Mouse (Mus musculus) kidney, postnatal 25 days (tissue): Measurements from ENCODE around the gene Cdh18.
"Not testable (repeated sequence)": the region's sequence is repeated elsewhere in the genome, so short reads cannot be mapped to it uniquely, and the experiment has no call there.

Source experiments
- DNase-seq, 2 experiments: peaks; one replicate each; pipeline ENCODE4 v3.0.0; 2021; ENCODE audit warnings: mixed read lengths in 2 of 2

The Cdh18 gene

DNA sequence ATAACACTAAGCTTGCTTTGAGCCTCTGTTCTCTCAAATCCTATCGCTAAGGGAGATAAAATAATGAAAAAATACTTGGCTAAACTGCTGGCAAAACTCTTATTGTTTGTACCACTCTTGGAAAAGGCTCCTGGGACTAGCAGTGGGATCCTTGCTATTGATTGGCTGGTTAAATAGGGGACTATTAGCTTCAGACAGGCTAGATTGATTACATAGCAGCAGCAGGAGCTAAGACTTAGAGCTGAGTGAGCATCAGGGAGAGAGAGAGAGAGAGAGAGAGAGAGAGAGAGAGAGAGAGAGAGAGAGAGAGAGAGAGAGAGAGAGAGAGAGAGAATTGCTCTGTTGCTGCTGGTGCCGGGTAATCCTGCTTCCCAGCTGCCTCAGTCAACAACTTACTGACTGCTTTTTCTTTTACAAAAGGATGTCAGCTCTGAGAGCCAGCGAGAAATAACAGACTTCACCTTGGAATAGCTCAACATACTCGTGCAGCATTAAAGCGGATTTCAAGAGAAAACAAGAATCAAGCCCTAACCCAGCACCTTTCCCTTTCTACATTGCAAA lies at the start of gene Cdh18:
Gene Cdh18, plus strand, starts transcription at position 312 of the 561 bp plus-strand sequence.
- DNase-seq, result no peak

DNA sequence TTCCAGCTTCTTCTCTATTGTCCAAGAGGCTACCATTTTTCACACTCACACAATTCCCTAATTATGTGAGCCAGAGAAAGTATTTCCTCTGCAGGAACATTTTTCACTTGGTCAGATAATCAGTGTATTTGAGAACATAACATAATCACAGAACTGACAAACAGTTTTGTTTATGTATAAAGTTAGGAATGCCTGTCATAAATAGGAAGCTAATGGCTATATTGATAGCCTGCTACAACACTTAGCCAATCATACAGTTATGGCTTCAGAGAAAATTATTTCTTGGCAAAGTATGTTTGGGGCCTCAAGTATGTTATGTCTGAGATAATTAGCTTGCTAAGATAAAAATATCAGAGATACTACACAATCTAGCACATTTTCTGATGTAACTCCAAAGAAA lies 37.6 kb upstream of the Cdh18 start:
- DNase-seq, result no peak

DNA sequence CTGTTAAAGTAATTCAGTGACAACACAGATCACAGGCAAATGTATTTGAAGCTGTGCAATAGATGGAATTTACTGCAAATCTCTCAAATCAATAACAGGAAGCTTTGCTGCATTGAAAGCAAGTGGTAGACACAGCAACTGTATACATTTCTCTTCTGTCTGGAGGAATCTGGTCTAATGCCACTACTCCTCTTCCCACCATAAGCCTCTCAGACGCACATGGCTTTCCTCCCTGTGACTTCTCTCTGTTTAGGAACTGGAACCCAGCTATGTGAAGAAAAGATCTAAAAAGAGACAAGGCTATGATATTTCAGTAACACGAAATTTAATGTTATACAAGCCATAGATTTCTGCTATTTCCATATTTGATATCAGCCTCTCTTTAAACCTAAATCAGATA lies 13.0 kb upstream of the Cdh18 start:
- no peak for DNase-seq

DNA sequence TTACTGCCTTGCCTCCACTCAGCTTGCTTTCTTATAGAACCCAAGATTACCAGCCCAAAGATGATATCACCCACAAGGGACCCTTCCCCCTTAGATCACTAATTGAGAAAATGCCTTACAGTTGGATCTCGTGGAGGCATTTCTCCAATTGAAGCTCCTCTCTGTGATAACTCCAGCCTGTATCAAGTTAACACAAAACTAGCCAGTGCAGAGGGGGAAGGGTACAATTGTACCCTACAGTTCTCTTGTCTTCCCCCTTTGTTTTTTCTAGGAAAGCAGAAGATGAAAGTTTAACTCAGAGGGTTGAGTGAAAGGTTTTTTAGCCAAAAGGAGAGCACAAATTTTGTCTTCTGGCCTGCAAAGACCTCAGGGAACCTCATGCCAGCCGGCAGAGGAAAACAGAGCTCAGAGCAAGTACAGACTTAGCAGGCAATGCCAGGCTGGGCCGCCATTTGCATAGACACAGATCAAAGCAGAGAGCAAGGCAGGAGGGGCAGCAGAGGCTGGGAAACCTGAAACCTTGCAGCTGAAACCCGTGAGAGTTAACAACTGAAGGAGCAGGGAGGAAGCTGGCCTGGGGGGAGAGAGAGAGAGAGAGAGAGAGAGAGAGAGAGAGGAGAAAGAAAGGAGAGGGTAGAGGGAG lies 29.3 kb downstream of the Cdh18 start:
- DNase-seq, result no peak

DNA sequence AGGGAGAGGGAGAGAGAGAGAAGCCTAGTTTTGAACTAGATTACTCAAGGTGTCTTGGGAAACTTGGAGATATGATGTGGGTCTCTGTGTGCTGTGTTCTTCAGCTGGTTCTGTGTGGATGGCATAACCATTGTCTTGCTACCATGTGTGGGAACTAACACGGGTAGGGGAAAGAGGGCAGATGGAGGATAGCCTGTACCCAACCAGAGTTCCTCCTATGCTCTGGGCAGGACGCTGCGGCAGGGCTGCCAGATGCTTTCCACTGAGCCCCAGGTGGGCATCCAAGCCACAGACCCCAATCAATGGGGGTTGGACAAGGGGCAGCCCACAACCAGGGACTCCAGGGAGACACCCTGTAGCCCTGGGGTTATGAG lies 29.8 kb downstream of the Cdh18 start:
- DNase-seq, result no peak

DNA sequence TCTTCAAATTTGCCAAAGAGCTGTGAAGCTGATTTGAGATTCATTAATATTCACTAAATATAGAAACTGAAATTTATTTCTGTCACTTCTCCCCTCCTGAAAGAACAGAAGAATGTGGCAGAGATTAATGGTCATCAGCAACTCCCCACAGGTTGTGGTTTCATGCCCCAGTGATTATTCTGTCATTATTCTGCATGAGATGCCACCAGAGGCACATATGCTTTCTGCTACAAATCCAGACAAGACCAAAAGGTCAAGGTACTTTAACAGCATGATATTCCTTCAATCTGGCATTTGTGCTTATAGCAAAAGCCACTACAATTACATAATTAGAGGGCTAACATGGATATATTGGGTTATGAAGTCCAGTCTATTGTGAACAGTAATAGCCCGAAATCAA lies 35.8 kb downstream of the Cdh18 start:
- no peak for DNase-seq

DNA sequence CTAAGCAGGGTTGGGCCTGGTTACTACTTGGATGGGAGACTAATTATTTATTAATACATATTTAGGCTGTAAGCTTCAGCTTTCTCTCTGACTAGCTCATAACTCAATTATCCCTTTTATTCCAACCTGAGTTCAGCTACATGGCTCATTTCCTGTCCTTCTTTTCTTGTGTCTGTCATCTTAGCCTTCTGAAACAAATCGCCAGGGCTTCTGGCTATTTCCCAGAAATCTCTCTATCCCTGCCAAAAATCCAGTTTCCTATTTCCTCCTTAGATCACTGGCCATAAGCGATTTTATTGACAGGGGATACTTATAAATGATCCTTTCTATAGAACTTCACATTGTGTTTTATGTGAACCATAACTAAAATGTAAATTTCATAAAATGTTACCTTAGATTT lies 167.6 kb downstream of the Cdh18 start:
- DNase-seq, result no peak

DNA sequence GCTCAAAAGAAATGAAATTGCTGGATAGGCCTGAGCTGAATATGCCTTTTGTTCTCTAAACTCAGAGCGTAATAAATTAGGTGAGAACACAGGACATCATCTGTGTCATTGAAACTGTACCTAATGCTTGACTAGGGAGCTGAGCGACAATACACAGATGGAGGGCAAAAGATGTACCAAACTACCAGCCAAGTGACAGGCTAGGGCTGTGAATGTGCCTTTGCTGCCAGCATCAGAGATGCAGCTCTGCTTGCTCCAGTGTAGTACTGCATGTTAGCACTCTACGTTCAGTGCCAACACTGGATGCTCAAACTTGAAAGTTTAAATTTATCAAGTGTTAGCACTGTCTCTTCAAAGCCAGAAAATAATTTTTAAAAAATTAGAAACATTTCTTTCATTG lies 168.9 kb downstream of the Cdh18 start:
- DNase-seq, result no peak

DNA sequence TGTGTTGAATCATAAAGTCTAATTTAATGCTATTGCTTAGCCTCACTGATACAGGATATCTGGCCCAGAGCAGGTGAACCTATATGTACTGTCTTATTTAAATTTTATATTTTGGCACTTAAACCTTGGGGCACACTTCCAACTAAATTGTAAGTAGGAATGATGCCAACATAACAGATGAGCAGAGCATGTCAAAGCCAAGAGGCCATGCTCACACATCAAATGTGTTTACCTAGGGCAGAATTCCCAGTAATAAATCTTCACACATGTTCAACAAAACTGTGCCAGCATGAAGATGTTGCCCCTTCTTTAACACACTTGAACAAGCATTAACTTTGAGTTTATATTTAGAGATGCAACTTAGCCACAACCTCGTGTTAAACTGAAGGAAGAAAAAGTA lies 177.8 kb downstream of the Cdh18 start:
- no peak for DNase-seq

DNA sequence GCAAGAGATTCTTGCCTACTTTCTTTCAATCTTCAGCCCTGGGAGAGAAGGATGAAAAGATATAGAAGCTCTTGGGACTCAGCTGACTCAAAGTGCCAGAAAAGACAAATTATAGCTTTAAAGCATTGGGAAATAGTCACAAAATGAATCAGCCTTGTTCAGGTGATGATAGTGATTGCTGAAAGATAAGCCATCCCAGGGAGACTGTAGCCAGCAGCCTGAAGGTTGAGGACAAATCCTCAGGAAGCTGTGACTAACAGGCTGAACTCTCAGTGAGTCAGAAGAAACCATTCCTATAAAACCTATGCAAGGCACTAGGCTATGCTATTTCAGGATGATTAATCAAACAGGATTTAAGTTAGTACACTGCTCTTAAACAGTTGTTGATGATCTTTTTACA lies 184.2 kb downstream of the Cdh18 start:
- DNase-seq, result no peak

DNA sequence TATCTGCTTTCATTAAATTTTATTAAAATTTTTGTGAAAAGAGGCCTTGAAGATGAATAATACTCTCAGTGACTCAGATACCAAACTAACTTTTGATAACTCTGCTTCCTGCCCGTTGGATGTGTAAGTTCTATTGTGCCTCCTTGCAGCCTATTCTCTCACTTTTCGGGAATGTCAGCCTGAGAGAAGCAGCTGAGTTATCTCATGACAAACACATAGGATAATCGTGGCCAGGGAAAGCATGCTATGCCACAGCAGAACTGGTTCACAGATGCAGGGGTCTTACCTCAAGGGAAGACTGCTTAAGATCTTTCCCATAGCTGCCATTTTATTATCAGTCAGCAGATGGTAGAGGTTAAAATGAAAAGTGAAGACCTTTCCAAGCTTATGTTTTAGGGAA lies 187.3 kb downstream of the Cdh18 start:
- DNase-seq, result no peak

DNA sequence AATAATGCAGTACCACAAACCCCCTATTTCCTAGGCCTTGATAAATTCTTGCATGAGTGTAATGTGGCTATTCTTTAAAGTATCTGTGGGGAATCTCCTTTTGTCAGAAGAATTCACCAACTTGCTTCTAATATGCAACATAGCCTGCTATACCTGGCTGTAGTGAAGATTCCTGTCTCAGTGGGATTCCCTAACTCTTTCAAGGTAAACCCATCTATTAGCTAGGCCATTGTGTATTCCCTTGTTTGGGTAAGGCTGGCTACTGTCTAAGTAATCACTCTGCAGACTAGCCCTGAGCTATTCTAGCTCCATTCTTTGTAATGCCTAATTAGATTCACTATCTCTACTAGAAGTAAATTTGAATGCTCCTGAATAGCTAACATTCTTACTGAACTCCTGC lies 212.4 kb downstream of the Cdh18 start:
- DNase-seq, result not testable (repeated sequence)

DNA sequence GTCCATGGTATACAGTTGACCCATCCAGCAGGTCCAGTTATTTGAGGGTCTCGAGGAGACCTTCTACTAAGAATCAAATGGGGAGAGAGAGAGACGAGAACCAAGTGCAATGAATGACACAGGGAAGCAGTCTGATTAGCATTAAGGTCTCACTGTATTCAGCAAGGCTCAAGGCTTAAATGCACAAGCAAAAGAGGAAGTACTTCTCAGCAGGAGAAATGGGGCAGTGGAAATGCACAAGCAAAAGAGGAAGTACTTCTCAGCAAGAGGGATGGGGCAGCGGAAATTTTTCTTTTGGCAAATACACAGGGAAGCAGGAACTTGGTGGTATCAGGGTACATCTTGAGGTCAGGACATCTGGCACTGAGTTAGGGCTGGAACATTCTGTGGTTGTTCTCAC lies 217.8 kb downstream of the Cdh18 start:
- DNase-seq, result not testable (repeated sequence)

DNA sequence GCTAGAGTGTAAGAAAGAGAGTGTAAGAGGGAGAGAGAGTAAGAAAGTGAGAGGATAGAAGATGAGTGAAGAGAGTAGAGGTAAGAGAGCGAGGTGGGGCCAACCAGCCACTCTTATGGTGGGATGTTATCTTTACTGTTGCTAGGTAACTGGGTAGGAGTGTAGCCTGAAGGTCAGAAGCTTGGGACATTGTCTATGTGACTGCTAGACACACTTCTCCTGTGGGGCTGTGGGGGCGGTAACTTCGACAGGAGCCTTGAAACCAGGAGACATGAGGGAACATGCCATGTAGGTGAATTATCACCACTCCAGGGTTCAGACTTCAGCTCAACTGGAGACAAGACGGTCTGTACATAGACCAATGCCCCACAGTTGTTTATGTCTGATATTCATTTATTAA lies 227.5 kb downstream of the Cdh18 start:
- DNase-seq, result no peak

DNA sequence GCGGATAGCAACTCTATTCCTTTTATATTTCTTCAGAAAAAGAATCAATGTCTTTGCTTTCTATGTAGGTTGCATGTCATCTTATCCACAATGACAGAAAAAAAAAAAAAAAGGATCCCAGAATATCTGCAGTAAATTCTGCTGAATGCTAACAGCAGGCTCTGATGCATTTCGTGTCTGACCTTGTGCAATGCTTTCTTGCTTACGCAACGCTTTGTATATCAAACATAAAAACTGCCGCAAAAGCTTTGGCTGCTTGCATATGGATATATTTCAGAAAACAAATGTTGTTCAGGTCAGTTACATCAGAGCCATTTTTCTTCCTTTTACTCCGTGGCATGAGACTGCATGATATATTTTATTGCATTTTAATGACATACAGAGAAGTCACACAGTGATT lies 240.9 kb downstream of the Cdh18 start:
- no peak for DNase-seq

DNA sequence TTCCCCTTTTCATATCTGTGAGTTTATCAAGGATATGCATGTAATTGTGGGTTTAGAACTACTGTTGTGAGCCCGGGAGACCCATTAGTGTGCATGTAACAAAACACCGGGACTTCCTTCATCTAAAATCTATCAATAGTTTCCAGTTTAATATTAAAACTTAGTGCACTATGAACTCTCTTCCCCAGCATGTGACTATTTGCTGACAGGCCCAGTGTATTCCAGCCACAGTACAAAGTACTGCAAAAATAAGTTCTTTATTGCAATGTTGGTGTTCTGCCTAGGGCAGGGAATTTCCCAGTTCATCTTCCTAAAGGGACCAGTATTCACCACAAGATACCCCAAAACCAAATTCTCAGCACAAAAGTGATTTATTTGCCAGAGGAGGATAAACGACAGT lies 243.0 kb downstream of the Cdh18 start:
- DNase-seq, result no peak

DNA sequence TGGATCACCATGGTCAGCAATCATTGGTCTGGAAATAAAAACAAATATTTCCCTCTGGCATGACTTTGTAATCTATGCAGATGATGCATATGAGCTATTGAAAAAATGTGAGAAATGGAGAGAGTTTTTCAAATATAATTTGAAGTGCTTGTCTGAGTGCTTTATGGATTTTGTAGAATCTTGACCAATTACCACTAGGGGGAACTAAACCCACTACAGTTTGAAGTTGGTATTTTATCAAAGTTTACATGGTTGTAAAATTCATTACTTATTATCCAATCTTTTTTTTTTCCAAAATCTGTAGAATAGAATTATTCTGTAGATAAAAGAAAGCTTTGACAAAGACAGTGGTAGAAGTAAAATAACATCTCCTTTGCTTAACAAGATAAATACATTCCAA lies 284.3 kb downstream of the Cdh18 start:
- DNase-seq, result no peak

DNA sequence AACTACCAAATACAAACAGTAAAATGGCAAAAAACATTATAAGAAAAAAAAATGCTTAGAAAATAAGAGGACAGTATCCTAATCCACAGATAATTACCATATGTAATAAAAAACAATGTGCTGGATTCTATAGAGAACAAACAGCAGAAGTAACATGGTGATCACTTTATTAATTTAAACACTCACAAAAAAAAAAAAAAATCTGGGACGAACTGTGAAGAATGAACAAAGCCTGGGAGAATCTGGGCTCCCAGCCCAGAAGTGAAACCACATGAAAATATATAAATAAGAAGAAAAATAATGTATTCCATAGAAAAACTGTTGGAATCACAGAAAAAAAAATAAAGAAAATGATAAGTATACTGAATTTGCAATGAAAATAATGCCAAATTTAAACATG lies 288.4 kb downstream of the Cdh18 start:
- no peak for DNase-seq

DNA sequence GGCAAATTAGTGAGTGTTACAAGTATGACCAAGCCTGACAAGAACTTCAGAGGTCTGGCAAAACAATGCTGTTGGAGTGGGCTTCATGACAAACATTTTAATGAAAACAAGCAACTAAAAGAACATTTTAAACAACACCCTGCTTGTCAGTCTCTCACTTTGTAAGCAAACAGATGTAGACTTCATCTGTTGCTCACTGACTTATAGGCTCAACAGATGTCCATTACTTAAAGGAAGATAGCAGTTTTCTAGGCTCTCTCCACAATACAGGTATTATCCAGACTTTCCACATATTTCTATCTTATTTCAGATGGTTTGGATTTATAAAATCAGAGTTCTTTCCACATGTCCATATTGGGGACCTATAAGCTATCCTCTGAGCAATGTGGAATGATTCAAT lies 308.9 kb downstream of the Cdh18 start:
- no peak for DNase-seq

DNA sequence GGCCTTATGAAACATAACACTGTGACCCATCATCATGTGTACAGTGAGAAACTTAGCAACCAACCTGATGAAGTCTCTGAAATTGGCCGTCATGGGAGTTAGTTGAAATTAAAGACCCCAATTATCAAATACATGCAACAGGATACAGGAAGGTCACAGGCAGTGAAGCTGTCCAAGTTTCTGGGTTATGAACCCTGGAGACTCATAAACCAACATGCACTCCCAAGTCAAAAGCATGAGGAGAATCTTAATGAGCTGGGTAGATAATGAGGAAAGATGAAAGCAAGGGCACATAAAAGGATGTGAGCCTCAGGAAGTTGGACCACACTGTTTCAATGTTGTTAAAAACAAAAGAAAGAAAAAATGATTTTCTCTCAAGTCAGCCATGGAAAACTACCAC lies 321.9 kb downstream of the Cdh18 start:
- DNase-seq, result no peak

DNA sequence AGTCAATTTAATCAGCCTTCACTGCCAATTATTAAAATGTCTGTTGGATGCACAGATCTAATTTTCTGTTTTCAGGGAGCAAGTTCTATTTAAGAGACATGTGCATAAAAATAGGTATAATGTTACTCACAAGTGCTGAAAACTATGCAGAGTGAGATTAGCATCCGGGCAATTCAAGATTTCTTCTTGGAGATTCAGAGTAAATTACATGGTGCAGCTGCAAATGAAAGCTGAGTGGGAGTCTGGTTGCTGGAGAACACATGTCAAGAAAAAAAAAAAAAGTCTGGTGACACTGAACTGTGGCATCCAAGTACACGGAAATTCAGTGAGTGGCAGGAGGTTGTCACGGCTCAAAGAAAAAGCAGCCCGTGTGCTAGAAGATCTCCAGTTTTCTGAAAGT lies 348.9 kb downstream of the Cdh18 start:
- DNase-seq, result no peak

DNA sequence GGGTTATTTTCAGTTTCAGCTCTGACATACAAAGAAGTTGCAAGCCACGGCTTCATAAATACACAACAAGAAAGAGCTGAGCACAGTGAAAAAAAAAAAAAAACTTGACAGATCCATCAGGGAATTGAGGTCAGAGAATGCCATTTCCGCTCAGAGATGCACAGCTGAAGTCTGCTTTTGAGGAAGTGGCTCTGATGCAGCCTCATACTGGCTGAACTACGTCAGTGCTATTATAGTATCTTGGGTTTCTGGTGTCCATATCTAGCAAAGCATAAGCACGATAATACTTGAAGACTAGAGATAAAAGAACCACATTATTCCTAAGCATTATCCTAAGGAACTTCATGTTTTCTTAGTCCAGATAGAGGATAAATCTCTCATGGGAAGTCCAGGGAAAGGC lies 349.4 kb downstream of the Cdh18 start:
- no peak for DNase-seq

DNA sequence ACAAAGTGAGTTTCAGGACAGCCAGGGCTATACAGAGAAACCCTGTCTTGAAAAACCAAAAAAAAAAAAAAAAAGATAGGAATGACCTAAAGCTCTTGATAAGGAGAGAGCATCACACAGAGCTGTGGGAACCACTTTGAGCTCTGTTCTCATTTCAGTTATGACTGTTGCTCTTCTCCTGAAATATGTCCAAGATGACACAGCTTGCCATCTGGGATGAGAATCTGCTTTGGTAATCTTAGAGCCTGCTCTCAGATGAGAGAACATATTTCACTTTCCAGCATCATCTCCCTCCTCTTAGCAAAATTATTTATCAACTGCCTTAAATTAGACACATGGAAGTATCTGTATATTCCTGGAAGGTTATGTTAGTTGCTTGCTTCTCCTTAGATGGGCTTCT lies 365.6 kb downstream of the Cdh18 start:
- no peak for DNase-seq

DNA sequence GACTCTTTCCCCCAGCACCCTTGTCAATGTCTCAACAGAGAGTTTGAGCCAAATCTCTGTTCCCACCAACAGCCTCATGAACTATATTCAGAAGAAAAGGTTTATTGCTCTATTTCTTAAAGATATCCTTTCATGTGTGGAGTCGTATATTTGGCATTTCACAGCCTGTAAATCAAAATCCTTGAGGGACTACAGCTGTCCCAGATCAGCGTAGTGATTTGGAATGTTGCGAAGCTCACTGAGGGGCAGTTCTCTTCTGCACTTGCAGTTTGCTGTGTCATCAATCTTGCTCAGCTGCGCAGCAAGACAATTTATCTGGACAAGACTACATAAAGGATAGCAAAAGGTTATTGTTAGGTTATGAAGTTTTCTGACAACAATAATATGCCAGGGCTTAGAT lies 385.5 kb downstream of the Cdh18 start:
- no peak for DNase-seq

DNA sequence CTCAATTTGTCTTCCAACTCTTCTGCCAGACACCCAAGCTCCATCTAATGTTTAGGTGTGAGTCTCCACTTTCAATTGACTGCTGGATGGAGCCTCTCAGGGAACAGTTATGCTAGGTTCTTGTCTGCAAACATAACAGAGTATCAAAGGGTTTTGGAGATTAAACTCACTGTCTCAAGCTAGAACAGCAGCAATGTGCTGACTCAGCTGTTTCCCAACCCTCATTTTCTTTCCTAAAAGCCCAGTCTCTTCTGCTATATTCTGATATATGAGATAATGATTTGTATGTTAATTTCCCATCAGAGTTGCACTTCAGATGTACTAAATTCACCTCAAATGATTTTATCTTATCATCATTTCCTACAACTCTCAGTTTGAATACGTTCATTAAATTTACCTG lies 398.4 kb downstream of the Cdh18 start:
- DNase-seq, result no peak

DNA sequence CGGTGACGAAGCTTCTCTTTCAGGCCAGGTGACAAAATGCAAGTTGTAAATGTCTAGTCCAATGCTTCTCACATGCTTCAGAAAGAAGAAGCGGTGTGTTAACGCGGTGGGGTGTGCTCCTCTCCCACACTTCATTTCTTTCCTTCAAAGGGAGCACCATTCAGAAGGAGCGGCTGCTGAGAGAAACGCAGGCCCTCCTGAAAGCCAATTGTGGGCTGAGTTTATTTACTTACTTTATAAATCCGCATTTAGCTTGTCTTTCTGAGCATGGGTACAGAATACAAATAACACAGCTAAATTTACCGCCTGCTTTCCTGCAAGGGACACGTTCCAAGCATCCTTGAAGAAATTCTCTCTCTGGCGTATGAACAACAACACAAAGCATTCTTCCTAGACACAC lies 420.6 kb downstream of the Cdh18 start:
- DNase-seq, result no peak
